Mouse (Mus musculus): ENCODE measurements around the gene Ppp6r2. TPM values are rescaled to one million over a fixed set of nuclear protein-coding genes. Genes with fewer than 3 reads are reported as not detected.

Ppp6r2 gene
- polyA plus RNA-seq (2012; rRNA removed): 74.0 and 92.8 TPM in 2 replicates

DNA sequence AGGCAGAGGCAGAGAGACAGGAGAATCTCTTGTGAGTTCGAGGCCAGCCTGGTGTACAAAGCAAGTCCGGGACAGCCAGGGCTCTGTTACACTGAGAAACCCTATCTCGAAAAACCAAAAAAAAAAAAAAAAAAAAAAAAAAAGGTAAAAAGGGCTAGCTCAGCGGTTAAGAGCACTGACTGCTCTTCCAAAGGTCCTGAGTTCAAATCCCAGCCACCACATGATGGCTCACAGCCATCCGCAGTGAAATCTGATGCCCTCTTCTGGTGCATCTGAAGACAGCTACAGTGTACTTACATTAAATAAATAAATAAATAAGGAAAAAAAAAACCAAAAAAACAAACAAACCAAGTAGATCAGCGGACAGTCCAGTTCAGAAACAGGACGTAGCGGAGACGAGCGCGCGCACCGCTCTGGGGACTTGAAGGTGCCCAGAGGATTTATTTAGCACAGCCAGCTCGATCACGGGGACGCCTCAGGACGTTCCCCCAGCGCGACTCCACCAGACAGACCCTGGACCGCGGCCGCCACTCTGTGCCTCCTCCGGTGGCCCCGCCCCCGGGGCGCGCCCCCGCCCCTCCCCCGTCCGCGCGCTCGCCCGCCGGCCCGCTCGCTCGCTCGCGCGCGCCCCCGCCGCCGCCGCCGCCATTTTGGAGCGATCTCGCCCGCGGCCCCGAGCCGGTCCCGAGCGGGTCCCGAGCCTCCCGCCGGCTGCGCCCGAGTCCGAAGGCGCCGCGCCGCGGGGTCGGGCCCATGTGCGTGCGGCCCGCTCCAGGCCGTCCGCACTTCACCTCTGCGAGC, at the start of gene Ppp6r2:
TSS of gene Ppp6r2 (plus strand) at position 639 of the 801 bp plus-strand sequence.

DNA sequence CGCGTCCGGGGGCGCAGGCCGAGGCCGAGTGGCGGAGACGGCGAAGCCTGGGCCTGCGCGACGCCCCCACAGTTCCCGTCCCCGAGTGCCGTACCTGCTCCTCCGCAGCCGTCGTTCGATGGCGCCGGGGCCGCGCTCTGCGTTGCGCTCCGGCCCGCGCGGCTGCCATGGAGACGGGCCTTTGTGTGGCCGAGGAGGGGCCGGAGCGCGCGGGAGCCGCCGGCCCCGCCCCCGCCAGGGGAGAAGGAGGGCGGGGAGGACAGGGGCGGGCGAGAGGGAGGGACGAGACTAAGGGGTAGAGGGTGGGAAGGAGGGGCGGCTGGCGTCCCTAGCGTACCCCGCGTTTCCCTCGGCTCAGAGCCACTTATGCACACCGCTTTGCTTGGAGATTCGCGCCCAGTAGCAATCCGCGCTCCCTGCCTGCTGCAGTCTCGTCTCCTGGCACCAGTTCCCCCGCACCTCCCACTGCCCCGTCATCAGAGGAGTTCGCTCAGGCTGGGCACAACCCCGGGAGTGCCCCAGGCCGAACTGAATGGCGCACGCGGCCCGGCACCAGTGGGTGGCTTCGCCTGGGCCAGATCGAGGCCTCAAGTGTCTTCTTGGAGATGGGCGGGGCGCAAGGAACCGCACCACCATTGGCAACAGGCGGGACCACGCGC, 30.7 kb upstream of the Ppp6r2 start, which contains the start of gene Plxnb2:
TSS of gene Plxnb2 (minus strand) at position 218 of the 659 bp plus-strand sequence.

DNA sequence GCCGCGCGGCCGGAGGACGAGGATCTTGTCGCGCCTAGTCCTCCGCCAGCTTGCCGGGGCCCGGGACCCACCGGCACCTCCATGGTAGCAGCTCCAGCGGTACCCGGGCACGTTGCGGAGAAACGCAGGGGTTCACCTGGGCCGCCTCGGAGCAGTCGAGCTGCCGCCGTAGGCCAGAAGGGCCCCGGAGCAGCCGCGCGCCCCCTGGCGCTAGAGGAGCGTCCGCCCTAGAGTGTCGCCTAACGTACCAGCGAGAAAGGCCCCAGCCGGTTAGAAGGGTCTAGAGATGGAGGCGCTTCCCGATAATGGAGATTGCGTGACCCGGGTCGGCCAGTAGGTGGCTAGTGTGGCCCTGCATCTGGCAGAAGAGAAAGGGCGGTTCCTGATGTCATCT, 15.0 kb upstream of the Ppp6r2 start, which contains the start of gene Dennd6b:
TSS of gene Dennd6b (minus strand) at position 184 of the 394 bp plus-strand sequence.

DNA sequence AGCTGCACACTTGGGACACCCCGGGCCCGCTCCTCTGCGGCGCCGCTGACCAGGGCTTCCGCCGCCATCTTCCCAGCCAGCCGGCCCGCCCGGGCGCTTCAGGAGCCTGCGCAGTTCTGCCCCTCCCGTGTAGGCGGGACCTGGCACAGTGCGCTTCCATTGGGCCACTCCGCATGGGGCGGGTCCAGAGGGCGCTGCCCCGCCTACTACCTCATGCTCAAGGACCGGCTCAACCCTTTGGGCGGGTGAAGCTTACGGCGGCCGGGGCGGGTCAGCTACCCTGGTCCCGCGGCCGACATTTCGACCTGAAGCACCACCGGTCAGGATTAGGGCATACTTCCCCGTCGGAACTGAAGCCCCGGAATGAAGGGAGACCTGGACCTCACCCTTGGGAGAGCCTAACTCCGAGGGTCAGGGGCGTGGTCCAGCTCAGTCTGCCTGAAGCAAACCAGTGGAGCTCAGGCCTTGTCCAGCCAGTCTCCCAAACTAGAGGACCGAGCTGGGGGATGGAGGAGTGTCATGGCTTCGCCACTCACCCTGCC, 103.9 kb downstream of the Ppp6r2 start, which contains the start of gene Sbf1:
TSS of gene Sbf1 (minus strand) at position 122 of the 542 bp plus-strand sequence.

DNA sequence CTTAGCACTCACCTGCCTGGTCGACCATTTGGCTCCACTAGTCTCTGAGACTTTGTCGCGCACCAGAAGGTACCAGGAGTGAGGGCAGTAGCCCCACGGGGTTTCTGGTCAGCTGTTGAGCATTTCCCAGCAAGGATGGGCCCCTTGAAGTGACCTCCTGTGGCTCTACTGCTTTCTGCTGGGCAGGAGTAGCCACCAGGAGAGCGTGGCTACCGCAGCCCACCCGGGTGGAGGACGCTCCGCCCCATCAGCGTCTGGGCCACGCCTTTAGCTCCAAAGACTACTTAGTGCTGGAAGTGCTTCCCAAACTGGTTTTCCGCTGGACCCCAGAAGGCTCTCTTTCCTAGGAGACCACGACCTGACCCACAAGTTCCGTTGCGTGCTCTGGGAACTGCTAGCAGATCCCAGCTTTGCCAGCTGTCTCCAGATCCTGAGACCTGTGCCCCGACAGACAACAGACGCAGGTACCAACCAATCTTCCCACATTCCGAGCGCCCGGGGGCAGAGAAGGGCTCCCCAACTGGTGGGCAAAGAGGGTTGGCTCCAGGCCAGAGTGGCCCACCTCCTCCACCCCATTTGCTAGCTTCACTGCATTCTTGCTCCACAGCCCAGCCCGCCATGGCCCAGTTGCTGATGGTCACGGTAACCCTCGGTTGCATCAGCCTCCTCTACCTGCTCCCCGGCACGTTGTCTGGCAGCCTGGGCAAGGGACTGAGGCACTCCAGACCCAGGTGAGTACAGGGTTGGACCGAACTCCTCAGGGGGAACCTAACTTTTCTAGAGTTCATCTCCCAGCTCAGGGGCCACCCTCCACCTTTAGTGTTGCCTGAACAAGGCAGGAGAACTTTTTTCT, 111.5 kb downstream of the Ppp6r2 start, which contains the start of gene Adm2:
TSS of gene Adm2 (plus strand) at position 51 of the 853 bp plus-strand sequence.

DNA sequence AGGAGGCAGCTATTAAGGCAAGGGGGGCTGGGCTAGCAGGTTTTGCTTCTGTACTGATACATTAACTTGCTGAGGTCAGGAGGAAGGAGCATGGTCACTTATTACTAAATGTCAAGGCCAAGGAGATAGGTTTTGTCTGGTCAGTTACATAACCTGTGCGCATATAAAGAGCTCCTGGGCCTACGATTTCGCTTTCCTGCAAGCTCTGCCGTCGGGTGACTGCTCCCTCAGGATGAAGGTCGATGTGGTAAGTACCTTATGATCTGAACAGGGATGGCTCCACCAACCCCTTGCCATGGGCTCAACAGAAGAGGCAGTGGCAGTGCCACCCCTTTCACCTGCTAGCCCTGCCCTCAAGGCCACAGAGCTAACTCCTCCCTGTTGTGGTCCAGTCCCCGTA, 122.9 kb downstream of the Ppp6r2 start, which contains the start of gene Miox:
TSS of gene Miox (plus strand) at position 128 of the 400 bp plus-strand sequence.

Other genes with a start within 250 kb of the Ppp6r2 start
- 3.5 and 5.4 TPM in 2 replicates for gene Mlc1, start 232.5 kb upstream of the Ppp6r2 start, polyA plus RNA-seq (2012; rRNA removed)
- 0.61 and 0.62 TPM in 2 replicates for gene Mov10l1, start 228.6 kb upstream of the Ppp6r2 start, polyA plus RNA-seq (2012; rRNA removed)
- 2.8 and 2.9 TPM in 2 replicates for gene Panx2, start 151.8 kb upstream of the Ppp6r2 start, polyA plus RNA-seq (2012; rRNA removed)
- 40.6 and 43.7 TPM in 2 replicates for gene Trabd, start 136.4 kb upstream of the Ppp6r2 start, polyA plus RNA-seq (2012; rRNA removed)
- gene Selenoo, start 122.5 kb upstream of the Ppp6r2 start, polyA plus RNA-seq (2012; rRNA removed): 22.6 and 28.3 TPM in 2 replicates
- 33.0 and 40.9 TPM in 2 replicates for gene Tubgcp6, start 88.4 kb upstream of the Ppp6r2 start, polyA plus RNA-seq (2012; rRNA removed)
- gene Hdac10, start 82.9 kb upstream of the Ppp6r2 start, polyA plus RNA-seq (2012; rRNA removed): 21.1 and 23.7 TPM in 2 replicates
- 30.6 and 57.6 TPM in 2 replicates for gene Mapk12, start 70.8 kb upstream of the Ppp6r2 start, polyA plus RNA-seq (2012; rRNA removed)
- 44.8 and 63.0 TPM in 2 replicates for gene Mapk11, start 61.9 kb upstream of the Ppp6r2 start, polyA plus RNA-seq (2012; rRNA removed)
- gene Plxnb2, start 30.8 kb upstream of the Ppp6r2 start, polyA plus RNA-seq (2012; rRNA removed): 160 and 177 TPM in 2 replicates
- gene Dennd6b, start 15.1 kb upstream of the Ppp6r2 start, polyA plus RNA-seq (2012; rRNA removed): 46.6 and 50.5 TPM in 2 replicates
- 144 and 184 TPM in 2 replicates for gene Sbf1, start 103.8 kb downstream of the Ppp6r2 start, polyA plus RNA-seq (2012; rRNA removed)
- 0.16 and 0.50 TPM in 2 replicates for gene Adm2, start 111.2 kb downstream of the Ppp6r2 start, polyA plus RNA-seq (2012; rRNA removed)
- gene Miox, start 122.8 kb downstream of the Ppp6r2 start, polyA plus RNA-seq (2012; rRNA removed): 0.10 and 0.11 TPM in 2 replicates
- gene Lmf2, start 144.1 kb downstream of the Ppp6r2 start, polyA plus RNA-seq (2012; rRNA removed): 33.1 and 38.1 TPM in 2 replicates
- gene Ncaph2, start 144.2 kb downstream of the Ppp6r2 start, polyA plus RNA-seq (2012; rRNA removed): 124 and 153 TPM in 2 replicates
- 13.7 and 16.9 TPM in 2 replicates for gene Sco2, start 162.3 kb downstream of the Ppp6r2 start, polyA plus RNA-seq (2012; rRNA removed)
- 1.4 TPM in 2 replicates for gene Tymp, start 165.5 kb downstream of the Ppp6r2 start, polyA plus RNA-seq (2012; rRNA removed)
- gene Odf3b, start 167.7 kb downstream of the Ppp6r2 start, polyA plus RNA-seq (2012; rRNA removed): 0.43 and 0.58 TPM in 2 replicates
- not detected in 2 replicates for gene Klhdc7b, start 173.4 kb downstream of the Ppp6r2 start, polyA plus RNA-seq (2012; rRNA removed)
- gene Syce3, start 198.9 kb downstream of the Ppp6r2 start, polyA plus RNA-seq (2012; rRNA removed): not detected in 2 replicates
- 8.1 and 8.8 TPM in 2 replicates for gene Cpt1b, start 214.3 kb downstream of the Ppp6r2 start, polyA plus RNA-seq (2012; rRNA removed)
- gene C730034F03Rik, start 218.0 kb downstream of the Ppp6r2 start, polyA plus RNA-seq (2012; rRNA removed): 1.9 and 2.7 TPM in 2 replicates
- gene Gm44502, start 218.1 kb downstream of the Ppp6r2 start, polyA plus RNA-seq (2012; rRNA removed): 0.47 and 0.48 TPM in 2 replicates
- 66.9 and 96.2 TPM in 2 replicates for gene Chkb, start 218.4 kb downstream of the Ppp6r2 start, polyA plus RNA-seq (2012; rRNA removed)
- gene Mapk8ip2, start 242.4 kb downstream of the Ppp6r2 start, polyA plus RNA-seq (2012; rRNA removed): 25.4 and 34.2 TPM in 2 replicates

Measured in central nervous system, embryonic 11.5 days (tissue).